Mouse (Mus musculus) G1E (cell line): ENCODE measurements around the gene Fbxo42.
A peak's percentile ranks its signal among the peaks of the same experiment; 100 is the strongest.

Experiments used
- CTCF ChIP-seq: IDR thresholded peaks from 2 replicates; pipeline ENCODE4 v1.5.1; 2012; ENCODE audit warnings: low read depth, low read length, inconsistent platforms, mixed read lengths
- GATA1 ChIP-seq: IDR thresholded peaks from 2 replicates; pipeline ENCODE4 v1.6.1; 2012; ENCODE audit warnings: borderline replicate concordance, low read length, inconsistent platforms, mixed read lengths
- GATA2 ChIP-seq: IDR thresholded peaks from 2 replicates; pipeline ENCODE4 v1.6.1; 2012; ENCODE audit warnings: low read depth, low read length, inconsistent platforms, borderline replicate concordance
- POLR2AphosphoS5 ChIP-seq: IDR thresholded peaks from 2 replicates; pipeline ENCODE4 v1.6.1; 2012; ENCODE audit warnings: low read depth, low read length, inconsistent platforms; ENCODE audit not compliant: insufficient replicate concordance
- TAL1 ChIP-seq: conservative IDR thresholded peaks from 2 replicates; pipeline ENCODE4 v1.6.1; 2012; ENCODE audit warnings: low read depth, low read length, inconsistent platforms, mixed read lengths

DNA sequence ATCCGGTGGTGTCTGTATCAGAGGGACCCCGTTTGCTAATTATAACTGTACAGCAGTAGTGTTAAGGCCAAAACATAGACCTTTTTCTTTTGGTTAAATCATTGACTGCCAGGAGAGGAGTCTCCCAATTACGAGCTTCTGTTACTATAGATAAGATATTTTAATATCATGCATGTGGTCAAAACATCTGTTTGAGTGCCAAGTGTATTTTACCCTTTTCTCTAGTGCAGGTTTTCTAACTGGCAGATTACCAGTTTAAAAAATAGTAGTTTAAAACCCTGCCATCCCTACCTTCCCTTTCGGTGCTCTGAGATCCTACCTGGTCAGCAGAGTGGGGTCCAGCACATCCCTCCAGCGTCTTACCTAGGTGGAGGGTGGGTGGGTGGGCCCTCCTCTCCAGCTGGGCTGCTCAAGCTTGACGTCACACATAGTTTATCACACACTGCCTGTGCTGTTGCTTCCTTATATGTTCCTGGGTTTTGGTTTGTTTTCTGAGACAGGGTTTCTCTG, 14.0 kb downstream of the Fbxo42 start:
- TF ChIP-seq CTCF (no peak), TAL1 (peak; percentile 83), GATA1 (no peak), POLR2AphosphoS5 (no peak), GATA2 (no peak)
